Mouse (Mus musculus): ENCODE measurements around the gene Rpl11.

DNA sequence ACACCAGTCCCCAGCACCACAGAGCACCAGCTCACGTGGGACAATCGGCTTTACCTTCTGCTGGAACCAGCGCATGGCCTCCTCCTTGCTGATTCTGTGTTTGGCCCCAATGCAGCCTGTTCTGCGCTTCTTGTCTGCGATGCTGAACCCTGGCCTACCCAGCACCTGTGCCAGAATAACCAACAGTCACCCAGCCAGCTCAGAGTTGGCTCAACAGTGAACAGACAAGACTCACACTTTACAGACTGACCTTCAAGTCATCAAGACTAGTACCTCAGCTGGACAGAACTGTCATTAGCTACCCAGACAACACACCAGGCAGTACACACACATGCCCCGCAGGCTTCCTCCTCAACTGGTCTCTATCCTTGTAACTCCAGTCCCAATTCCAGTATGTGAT lies 3.0 kb downstream of the Rpl11 start:
- TF ChIP-seq POLR2A (IDR thresholded peaks at IDR 0.05; ENCODE audit: borderline replicate concordance, control insufficient read depth, low read depth, low read length) (no peak), CTCF (IDR thresholded peaks at IDR 0.05; ENCODE audit: control insufficient read depth, insufficient read depth, low read length) (no peak)
